Mouse (Mus musculus) liver, postnatal 0 days (tissue): ENCODE results near the gene Prdx2. TPM values are rescaled to one million over a fixed set of nuclear protein-coding genes. Genes with fewer than 3 reads are reported as not detected.
A peak's percentile ranks its signal among the peaks of the same experiment; 100 is the strongest.

Source experiments
- ATAC-seq: fragments of 200-750 bp; cut with Nextera tagmentation; 2 replicates; pipeline ENCODE4 v1.8.0; 2017; ENCODE audit warnings: mild to moderate bottlenecking, moderate library complexity
- DNase-seq: peaks from one replicate; pipeline ENCODE4 v3.0.0-alpha.2; 2016
- H3K27ac ChIP-seq: fragments of 300-500 bp; sonication (generic); 2 replicates; pipeline ENCODE4 v1.5.1; 2014; ENCODE audit warnings: antibody characterized with exemption, moderate library complexity, mild to moderate bottlenecking, low read depth
- H3K27me3 ChIP-seq: fragments of 300-500 bp; sonication (generic); 2 replicates; pipeline ENCODE4 v1.6.1; 2014; ENCODE audit warnings: low read length, control low read depth, mixed read lengths; ENCODE audit not compliant: insufficient read depth
- H3K36me3 ChIP-seq: fragments of 300-500 bp; sonication (generic); replicated peaks from 2 replicates; pipeline ENCODE4 v1.6.1; 2014; ENCODE audit warnings: mild to moderate bottlenecking, control low read depth, low read length, moderate library complexity, mixed read lengths; ENCODE audit not compliant: insufficient read depth
- H3K4me1 ChIP-seq: fragments of 300-500 bp; sonication (generic); 2 replicates; pipeline ENCODE4 v1.6.1; 2014; ENCODE audit warnings: antibody characterized with exemption, mild to moderate bottlenecking, control low read depth; ENCODE audit not compliant: insufficient read depth
- H3K4me2 ChIP-seq: fragments of 300-500 bp; sonication (generic); 2 replicates; pipeline ENCODE4 v1.6.1; 2014; ENCODE audit warnings: low read depth, mild to moderate bottlenecking, low read length, moderate library complexity, mixed read lengths
- H3K4me3 ChIP-seq: fragments of 300-500 bp; sonication (generic); 2 replicates; pipeline ENCODE4 v1.5.1; 2014; ENCODE audit warnings: low read depth, low read length
- H3K9ac ChIP-seq: fragments of 300-500 bp; sonication (generic); replicated peaks from 2 replicates; pipeline ENCODE4 v1.6.1; 2014; ENCODE audit warnings: mild to moderate bottlenecking, moderate library complexity
- H3K9me3 ChIP-seq: fragments of 300-500 bp; sonication (generic); 2 replicates; pipeline ENCODE4 v1.6.1; 2016; ENCODE audit warnings: mild to moderate bottlenecking, control low read depth, low read length, mixed read lengths
- CTCF ChIP-seq: sonication (generic); IDR thresholded peaks from 2 replicates; pipeline ENCODE4 v1.5.1; 2016; ENCODE audit warnings: antibody characterized with exemption, low read depth
- EP300 ChIP-seq: IDR thresholded peaks from 2 replicates; pipeline ENCODE4 v1.6.1; 2016; ENCODE audit warnings: antibody characterized with exemption, low read depth, mild to moderate bottlenecking
- WGBS: fragments of 180-500 bp; shearing (Covaris S2); extraction: QIAGEN DNeasy Blood & Tissue Kit; methylation state at CpG from one replicate; pipeline ENCODE4 v1.1.7; 2014; ENCODE audit not compliant: insufficient replicate concordance; 5-methylcytosine and 5-hydroxymethylcytosine counted together
- polyA plus RNA-seq: library from polyadenylated mRNA; unstranded; fragments of >200 nt; fragmentation: Nextera tagmentation; extraction: Ambion mirVana; gene quantifications from 2 replicates; pipeline ENCODE4 v1.2.1, GENCODE M21; 2015

Prdx2 gene
- polyA plus RNA-seq, 1 experiment from 2014 or later, result 831 TPM

- DNase-seq (peak; percentile 79), ATAC-seq (peak; percentile 69)
- Histone ChIP-seq H3K9me3 (no peaks in the 10 kb centered on the region), H3K9ac (peak overlapping the region; percentile 91), H3K27ac (peak overlapping the region; percentile 98), H3K4me3 (peak overlapping the region; percentile 83), H3K4me2 (peak overlapping the region; percentile 96), H3K27me3 (no peaks in the 10 kb centered on the region), H3K4me1 (peaks cover 57% of the 10 kb centered on the region), H3K36me3 (peaks cover 39% of the 10 kb centered on the region)
- TF ChIP-seq CTCF, result no peak
- peak; percentile 96 for TF ChIP-seq EP300
- 41% methylated on average over 5 of the region's 5 CpGs for WGBS
These were observed 1.5 kb downstream of the Prdx2 start for GRCm38 (mm10) chr8:84970913-84971312.

- Histone ChIP-seq H3K9ac (no peak overlapping the region; the same call in 1 of the 2 replicates), H3K4me1 (peaks cover 42% of the 10 kb centered on the region), H3K27me3 (no peaks in the 10 kb centered on the region), H3K4me2 (peak overlapping the region; percentile 96), H3K9me3 (no peaks in the 10 kb centered on the region), H3K4me3 (no peak overlapping the region), H3K27ac (peak overlapping the region; percentile 98), H3K36me3 (peaks cover 39% of the 10 kb centered on the region)
- ATAC-seq (no peak), DNase-seq (no peak)
- TF ChIP-seq EP300, result no peak
- TF ChIP-seq CTCF, result no peak
- 75% methylated on average over 1 of the region's 1 CpGs for WGBS
These were observed 3.7 kb downstream of the Prdx2 start for GRCm38 (mm10) chr8:84973079-84973478.

- peaks cover 43% of the 10 kb centered on the region for H3K4me1 ChIP-seq
- H3K9me3 ChIP-seq, result no peaks in the 10 kb centered on the region
- ATAC-seq (peak; percentile 9), DNase-seq (peak; percentile 82)
- TF ChIP-seq EP300 (no peak), CTCF (peak; percentile 97)
- H3K27me3 ChIP-seq, result no peaks in the 10 kb centered on the region
- H3K36me3 ChIP-seq, result peaks cover 39% of the 10 kb centered on the region
- H3K27ac ChIP-seq, result peak overlapping the region; percentile 98
- H3K4me2 ChIP-seq, result peak overlapping the region; percentile 96
- peak overlapping the region; percentile 93; the same call in 1 of the 2 replicates for H3K9ac ChIP-seq
- peak overlapping the region; percentile 6; the same call in 1 of the 2 replicates for H3K4me3 ChIP-seq
- 60% methylated on average over 4 of the region's 4 CpGs for WGBS
These were observed 4.6 kb downstream of the Prdx2 start for GRCm38 (mm10) chr8:84973803-84974542.

GRCm38 (mm10) chr8:84974543-84975142, 5.3 kb downstream of the Prdx2 start:
- TF ChIP-seq EP300, result no peak
- no peak for TF ChIP-seq CTCF
- 72% methylated on average over 8 of the region's 8 CpGs for WGBS
- DNase-seq (no peak), ATAC-seq (no peak)
- Histone ChIP-seq H3K4me2 (peak overlapping the region; percentile 96), H3K36me3 (peaks cover 39% of the 10 kb centered on the region), H3K27me3 (no peaks in the 10 kb centered on the region), H3K27ac (peak overlapping the region; percentile 98), H3K4me1 (peaks cover 49% of the 10 kb centered on the region), H3K9ac (peak overlapping the region; percentile 93), H3K9me3 (no peaks in the 10 kb centered on the region), H3K4me3 (peak overlapping the region; percentile 70; the same call in 1 of the 2 replicates)

- peaks cover 52% of the 10 kb centered on the region for H3K4me1 ChIP-seq
- 33% methylated on average over 7 of the region's 7 CpGs for WGBS
- H3K27me3 ChIP-seq, result no peaks in the 10 kb centered on the region
- ATAC-seq (no peak), DNase-seq (peak; percentile 82)
- TF ChIP-seq CTCF, result peak; percentile 96
- 0 out of 2 replicates have a peak, but pooled peaks have one; percentile 33 for TF ChIP-seq EP300
- peak overlapping the region; percentile 98 for H3K27ac ChIP-seq
- H3K4me3 ChIP-seq, result peak overlapping the region; percentile 70
- H3K36me3 ChIP-seq, result peaks cover 39% of the 10 kb centered on the region
- peak overlapping the region; percentile 96 for H3K4me2 ChIP-seq
- no peaks in the 10 kb centered on the region for H3K9me3 ChIP-seq
- peak overlapping the region; percentile 93 for H3K9ac ChIP-seq
These were observed 6.0 kb downstream of the Prdx2 start for GRCm38 (mm10) chr8:84975434-84975833.

- Histone ChIP-seq H3K4me1 (peaks cover 59% of the 10 kb centered on the region), H3K9ac (peak overlapping the region; percentile 93), H3K27me3 (no peaks in the 10 kb centered on the region), H3K36me3 (peaks cover 38% of the 10 kb centered on the region), H3K4me3 (peak overlapping the region; percentile 70), H3K27ac (peak overlapping the region; percentile 98), H3K9me3 (no peaks in the 10 kb centered on the region), H3K4me2 (peak overlapping the region; percentile 96)
- TF ChIP-seq CTCF (peak; percentile 29), EP300 (no peak)
- ATAC-seq, result peak; percentile 62
- 1% methylated on average over 40 of the region's 61 CpGs for WGBS
- peak; percentile 97 for DNase-seq
These were observed 6.8 kb downstream of the Prdx2 start for GRCm38 (mm10) chr8:84976031-84976762.
